Mouse (Mus musculus): ENCODE measurements at regions not wholly inside any gene's neighbourhood (a gene's known extent, or its start where the extent isn't known, plus 50 kb on each side); places are given as distances from the start of the nearest gene placed in this dataset.

GRCm38 (mm10) chr9:61673575-61674203, 240.7 kb downstream of the Rplp1 start:
- DNase-seq (ENCODE audit: low spot score): no peak

- no peak for DNase-seq (ENCODE audit: low spot score)
Measured at GRCm38 (mm10) chr9:61670986-61671385, 243.4 kb downstream of the Rplp1 start.

- no peak for DNase-seq (ENCODE audit: low spot score)
Measured at GRCm38 (mm10) chr9:61669729-61670520, 244.4 kb downstream of the Rplp1 start.

- DNase-seq (ENCODE audit: low spot score): no peak
Measured at GRCm38 (mm10) chr9:61668723-61669122, 245.6 kb downstream of the Rplp1 start.

GRCm38 (mm10) chr9:61668157-61668697, 246.1 kb downstream of the Rplp1 start:
- no peak for DNase-seq (ENCODE audit: low spot score)

GRCm38 (mm10) chr9:61667453-61668074, 246.8 kb downstream of the Rplp1 start:
- DNase-seq (ENCODE audit: low spot score): no peak

- no peak for DNase-seq (ENCODE audit: low spot score)
Measured at GRCm38 (mm10) chr9:61666761-61667332, 247.5 kb downstream of the Rplp1 start.

- no peak for DNase-seq (ENCODE audit: low spot score)
Measured at GRCm38 (mm10) chr9:61666118-61666517, 248.2 kb downstream of the Rplp1 start.

GRCm38 (mm10) chr9:61665254-61665653, 249.1 kb downstream of the Rplp1 start:
- DNase-seq (ENCODE audit: low spot score): no peak

- DNase-seq (ENCODE audit: low spot score): no peak
Measured at GRCm38 (mm10) chr9:61664000-61664622, 250.2 kb downstream of the Rplp1 start.

GRCm38 (mm10) chr9:61662055-61663028, 252.0 kb downstream of the Rplp1 start:
- DNase-seq (ENCODE audit: low spot score): no peak

GRCm38 (mm10) chr9:61660191-61660590, 254.2 kb downstream of the Rplp1 start:
- no peak for DNase-seq (ENCODE audit: low spot score)

GRCm38 (mm10) chr9:61657996-61658395, 256.3 kb downstream of the Rplp1 start:
- no peak for DNase-seq (ENCODE audit: low spot score)

GRCm38 (mm10) chr9:61655433-61655981, 258.8 kb downstream of the Rplp1 start:
- no peak for DNase-seq (ENCODE audit: low spot score)

GRCm38 (mm10) chr9:61645661-61646425, 268.5 kb downstream of the Rplp1 start:
- DNase-seq (ENCODE audit: low spot score): no peak

GRCm38 (mm10) chr9:61640739-61641138, 268.6 kb downstream of the Tle3 start:
- no peak for DNase-seq (ENCODE audit: low spot score)

GRCm38 (mm10) chr9:61638908-61639307, 266.7 kb downstream of the Tle3 start:
- DNase-seq (ENCODE audit: low spot score): no peak

GRCm38 (mm10) chr9:61633936-61634335, 261.8 kb downstream of the Tle3 start:
- DNase-seq (ENCODE audit: low spot score): no peak

- no peak for DNase-seq (ENCODE audit: low spot score)
Measured at GRCm38 (mm10) chr9:61632602-61633001, 260.4 kb downstream of the Tle3 start.

GRCm38 (mm10) chr9:61631097-61631496, 258.9 kb downstream of the Tle3 start:
- DNase-seq (ENCODE audit: low spot score): peak; percentile 36

Measured in layer of hippocampus, adult 11-12 months (tissue).